Mouse (Mus musculus): ENCODE results near the gene Ghr.

DNA sequence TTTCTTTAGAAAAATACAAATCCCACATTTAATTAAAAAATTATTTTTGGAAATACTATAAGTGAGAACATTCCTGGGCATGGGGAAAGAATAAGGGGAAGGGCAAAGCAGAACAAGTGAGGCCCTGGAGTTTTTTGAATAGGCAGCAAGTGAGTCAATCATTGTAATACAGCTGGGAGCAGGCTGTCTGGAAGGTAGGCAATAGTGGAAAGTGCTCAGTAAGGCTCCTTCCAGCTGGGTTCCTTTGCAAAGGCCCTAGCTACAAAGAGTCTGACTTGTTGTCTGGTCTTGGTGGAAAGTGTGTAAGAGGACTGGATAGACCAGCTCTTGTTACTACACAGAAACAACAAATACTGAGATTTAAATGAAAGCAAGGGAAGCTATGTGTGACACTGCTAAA lies 194.3 kb downstream of the Ghr start:
- TF ChIP-seq CTCF (IDR thresholded peaks at IDR 0.05; ENCODE audit: extremely low read depth, insufficient read depth, insufficient read length, insufficient replicate concordance) (no peak), POLR2A (IDR thresholded peaks at IDR 0.05; ENCODE audit: low read depth, low read length) (no peak)
